Mouse (Mus musculus) thymus, adult 2 months (tissue): ENCODE measurements around the gene Ntrk1.

Experiments
- CTCF ChIP-seq: fragments of 200-500 bp; IDR thresholded peaks from 2 replicates; pipeline ENCODE4 v1.5.1; 2012; ENCODE audit warnings: mild to moderate bottlenecking, control low read depth, low read length, moderate library complexity, borderline replicate concordance; ENCODE audit not compliant: control insufficient read depth, poor library complexity, insufficient read depth; ENCODE audit errors: extremely low read depth
- POLR2A ChIP-seq: fragments of 200-500 bp; IDR thresholded peaks from 2 replicates; pipeline ENCODE4 v1.6.1; 2012; ENCODE audit warnings: mild to moderate bottlenecking, low read length, control low read depth, moderate library complexity; ENCODE audit not compliant: control insufficient read depth, poor library complexity, insufficient read depth; ENCODE audit errors: extremely low read depth

- TF ChIP-seq CTCF: no peak
- TF ChIP-seq POLR2A: no peak
Observed at GRCm38 (mm10) chr3:87812873-87813272, 17.9 kb upstream of the Ntrk1 start.
